Mouse (Mus musculus): ENCODE measurements around the gene Hexa.

The Hexa gene

DNA sequence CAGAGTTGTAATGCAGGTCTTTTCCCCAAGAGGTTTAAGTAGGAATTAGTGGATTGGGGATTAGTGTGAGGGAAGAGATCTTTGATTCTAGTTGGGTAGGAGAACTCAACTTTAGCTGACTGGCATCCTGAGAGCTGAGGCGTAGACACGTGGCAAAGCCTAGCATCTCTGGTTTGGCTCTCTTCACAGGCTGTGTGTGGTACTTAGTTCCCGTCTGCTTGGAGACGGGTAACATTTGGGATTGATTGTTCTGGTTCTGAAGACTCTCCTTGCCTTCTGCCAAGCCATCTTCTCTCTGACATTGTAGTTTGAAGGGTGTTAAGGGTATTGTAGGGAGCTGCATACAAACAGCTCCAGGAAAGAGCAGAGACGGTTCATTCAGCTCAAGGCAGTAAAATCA, 13.3 kb downstream of the Hexa start:
- DNase-seq (ENCODE audit: low spot score in 2 of 2), result no peak

DNA sequence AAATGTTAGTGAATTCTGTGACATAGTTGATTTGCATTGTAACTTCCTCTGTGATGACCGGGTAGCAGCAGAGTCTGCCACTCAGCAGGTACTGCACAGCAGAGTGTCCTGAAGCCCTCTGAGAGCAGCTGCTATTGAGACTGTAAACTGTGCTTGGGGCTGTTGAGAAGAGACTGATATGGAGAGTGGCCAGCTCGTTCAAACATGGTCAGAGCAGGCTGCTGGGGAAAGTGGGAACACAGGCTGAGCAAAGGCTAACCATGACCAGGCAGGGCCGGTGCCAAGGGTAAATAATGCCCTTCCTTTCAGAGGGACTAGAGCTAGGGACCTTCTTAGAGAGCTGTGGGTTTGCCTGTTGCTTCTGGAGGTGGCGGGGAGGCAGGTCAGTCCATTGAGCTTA, 14.4 kb downstream of the Hexa start:
- DNase-seq (ENCODE audit: low spot score in 2 of 2), result no peak

DNA sequence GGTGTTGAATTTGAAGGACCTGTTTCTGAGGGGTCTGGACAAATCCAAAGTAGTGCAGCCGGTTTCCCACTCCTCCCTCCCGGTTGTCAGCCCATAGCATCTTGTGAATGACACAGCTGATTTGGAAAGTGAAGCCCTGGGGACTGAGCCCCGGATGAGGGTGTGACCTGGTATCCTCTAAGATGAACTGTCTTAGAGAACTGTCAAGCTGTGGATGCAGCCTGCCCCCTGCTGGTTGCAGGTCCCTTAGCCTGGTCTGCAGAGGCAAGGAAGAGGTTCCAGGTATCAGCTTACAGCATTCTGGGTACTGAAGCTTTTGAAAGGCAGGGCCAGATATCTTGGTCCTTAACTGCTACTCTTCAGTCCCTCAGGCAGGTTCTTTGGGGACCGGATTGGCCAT, 26.3 kb downstream of the Hexa start:
- peak; percentile 54 to 75 for DNase-seq (ENCODE audit: low spot score in 2 of 2)

DNA sequence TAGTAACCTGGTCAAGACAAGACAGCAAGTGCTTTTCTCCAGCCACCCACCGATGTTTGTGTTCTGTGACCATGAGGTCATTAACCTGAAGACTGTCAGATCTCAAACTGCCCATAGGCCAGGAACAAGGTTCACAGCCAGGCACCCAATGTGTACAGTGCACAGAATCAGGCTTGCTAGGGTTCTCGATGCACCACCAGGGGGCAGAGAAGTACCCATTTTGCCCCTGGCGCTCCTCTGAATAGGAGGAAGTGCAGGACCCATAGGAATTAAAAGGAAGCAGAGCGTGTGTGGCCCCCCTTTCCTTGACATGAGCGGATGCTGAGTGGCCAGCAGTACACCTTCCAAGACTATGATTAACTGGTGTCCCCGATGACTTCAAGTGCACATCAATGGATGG, 27.8 kb downstream of the Hexa start:
- peak; percentile 35 to 48 for DNase-seq (ENCODE audit: low spot score in 2 of 2)

DNA sequence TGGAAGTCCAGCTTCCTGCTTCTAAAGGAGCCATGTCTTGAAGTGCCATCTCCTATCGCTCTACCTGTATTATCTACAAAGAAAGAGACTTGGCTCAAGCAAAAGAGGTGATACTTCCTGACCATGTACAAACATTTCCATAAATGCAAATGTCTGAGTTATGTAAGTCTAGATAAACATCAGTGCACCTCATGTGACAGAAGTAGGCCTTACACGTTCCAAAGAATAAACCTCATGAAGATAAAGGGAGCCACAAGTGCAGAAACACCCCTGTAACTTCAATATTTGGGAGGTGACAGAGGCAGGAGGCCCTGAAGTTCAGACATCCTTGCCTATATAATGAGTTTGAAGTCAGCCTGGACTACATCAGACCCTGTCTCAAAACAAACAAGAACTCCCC, 32.5 kb downstream of the Hexa start:
- no peak for DNase-seq (ENCODE audit: low spot score in 2 of 2)

DNA sequence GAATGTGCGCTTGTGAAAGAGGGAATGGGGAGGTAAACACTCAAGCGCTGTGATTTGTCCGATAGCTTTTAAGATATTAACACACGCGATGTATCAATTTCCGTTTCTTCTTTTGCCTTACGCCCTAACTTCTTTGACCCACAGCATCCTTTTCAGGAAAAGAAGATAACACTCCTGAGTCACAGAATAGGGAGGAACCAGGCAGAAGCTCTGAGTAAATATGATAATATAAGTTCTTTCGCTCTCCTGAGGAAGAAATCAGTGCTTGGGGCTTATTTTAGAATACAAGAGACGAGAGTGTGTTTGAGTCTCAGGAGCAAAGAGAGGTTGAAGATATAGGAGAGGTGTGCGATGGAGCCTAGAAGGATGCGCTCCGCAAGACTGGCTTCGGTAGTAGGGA, 38.1 kb downstream of the Hexa start:
- no peak for DNase-seq (ENCODE audit: low spot score in 2 of 2)

DNA sequence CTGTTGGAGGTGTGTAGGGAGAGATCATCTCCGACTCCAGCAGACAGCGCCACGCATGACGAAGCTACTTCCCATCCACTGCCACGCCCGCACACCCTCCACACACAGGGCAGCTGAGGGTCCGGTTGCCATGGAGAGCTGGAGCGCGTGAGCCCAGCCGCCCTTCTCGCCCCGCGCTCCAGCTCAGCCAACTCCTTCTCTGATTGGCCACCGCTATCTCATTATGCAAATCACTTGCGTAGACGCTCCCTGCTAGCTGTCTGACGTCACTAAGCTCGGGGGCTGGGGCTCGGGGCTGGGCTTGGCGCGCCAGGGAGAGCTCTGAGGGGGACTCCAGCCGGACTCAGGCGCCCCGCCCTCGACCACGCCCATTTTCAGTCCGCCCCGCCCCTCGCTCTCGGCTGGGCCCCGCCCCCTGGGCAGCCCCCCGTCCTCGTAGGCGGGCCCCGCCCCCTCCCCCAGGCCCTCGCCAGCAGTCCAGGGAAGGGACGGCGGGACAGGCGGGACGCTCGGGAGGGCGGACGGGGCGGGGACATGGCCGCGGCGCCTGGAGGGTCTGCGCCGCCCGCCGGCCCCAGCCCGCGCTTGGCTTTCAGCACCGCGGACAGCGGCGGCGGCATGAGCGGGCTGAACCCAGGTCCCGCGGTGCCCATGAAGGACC, 38.6 kb downstream of the Hexa start, which contains the start of gene Celf6:
Celf6 (plus strand) TSS at position 74 of the 661 bp plus-strand sequence.
- DNase-seq (ENCODE audit: low spot score in 2 of 2), result peak; percentile 39 to 69

DNA sequence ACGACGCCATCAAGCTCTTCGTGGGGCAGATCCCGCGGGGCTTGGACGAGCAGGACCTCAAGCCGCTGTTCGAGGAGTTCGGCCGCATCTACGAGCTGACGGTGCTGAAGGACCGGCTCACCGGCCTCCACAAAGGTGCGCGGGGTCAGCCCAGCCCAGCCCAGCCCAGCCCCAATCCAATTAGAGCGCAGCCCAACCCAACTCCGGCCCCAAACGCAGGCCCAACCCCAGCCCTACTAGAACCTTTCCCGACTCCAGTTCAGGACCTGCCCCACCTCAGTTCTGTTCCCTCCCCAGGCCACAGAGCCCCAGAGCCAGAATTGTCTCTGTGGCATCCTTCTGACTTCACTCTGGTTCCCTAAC, 39.1 kb downstream of the Hexa start:
- DNase-seq (ENCODE audit: low spot score in 2 of 2), result no peak

DNA sequence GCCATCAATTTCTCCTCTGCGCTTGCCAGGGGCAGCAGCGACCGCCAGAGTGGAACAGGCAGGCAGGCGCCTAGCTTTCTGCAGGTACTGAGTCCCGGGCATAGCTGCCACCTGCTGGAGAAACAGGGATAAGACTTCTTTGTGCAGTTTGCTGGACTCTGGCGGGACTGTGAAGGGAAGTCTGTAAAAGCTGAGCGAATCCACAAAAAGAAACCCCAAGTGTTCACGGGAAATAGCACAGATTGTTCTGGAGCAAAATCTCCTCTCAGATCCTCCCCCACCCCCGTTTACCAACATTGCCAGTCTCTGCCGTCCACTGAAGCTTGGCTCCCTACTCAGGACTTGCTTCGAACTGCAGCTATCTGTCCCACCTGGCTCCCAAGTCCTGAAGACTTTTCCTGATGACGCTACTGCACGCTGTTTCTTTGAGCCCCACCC, 45.5 kb downstream of the Hexa start:
- DNase-seq (ENCODE audit: low spot score in 2 of 2), result peak; percentile 58 to 59

DNA sequence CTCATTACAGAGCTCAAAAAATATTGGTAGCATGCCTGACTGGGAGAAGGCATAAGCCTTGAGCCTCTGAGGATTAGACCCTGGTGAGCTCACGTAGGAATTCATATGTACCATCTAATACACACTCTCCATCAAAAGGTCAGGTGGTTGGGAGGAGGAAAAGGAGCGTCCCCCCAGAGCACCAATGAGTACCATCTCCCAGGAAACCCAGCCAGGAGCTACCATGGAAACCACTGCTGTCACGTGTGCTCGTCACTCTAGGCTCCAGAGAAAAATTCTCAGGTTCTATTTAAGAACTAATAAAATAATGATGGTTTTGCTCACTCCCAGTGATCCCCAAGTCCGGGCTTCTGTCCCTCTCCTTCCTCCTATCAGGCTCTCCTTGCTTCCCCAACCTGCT, 48.9 kb downstream of the Hexa start:
- no peak for DNase-seq (ENCODE audit: low spot score in 2 of 2)

DNA sequence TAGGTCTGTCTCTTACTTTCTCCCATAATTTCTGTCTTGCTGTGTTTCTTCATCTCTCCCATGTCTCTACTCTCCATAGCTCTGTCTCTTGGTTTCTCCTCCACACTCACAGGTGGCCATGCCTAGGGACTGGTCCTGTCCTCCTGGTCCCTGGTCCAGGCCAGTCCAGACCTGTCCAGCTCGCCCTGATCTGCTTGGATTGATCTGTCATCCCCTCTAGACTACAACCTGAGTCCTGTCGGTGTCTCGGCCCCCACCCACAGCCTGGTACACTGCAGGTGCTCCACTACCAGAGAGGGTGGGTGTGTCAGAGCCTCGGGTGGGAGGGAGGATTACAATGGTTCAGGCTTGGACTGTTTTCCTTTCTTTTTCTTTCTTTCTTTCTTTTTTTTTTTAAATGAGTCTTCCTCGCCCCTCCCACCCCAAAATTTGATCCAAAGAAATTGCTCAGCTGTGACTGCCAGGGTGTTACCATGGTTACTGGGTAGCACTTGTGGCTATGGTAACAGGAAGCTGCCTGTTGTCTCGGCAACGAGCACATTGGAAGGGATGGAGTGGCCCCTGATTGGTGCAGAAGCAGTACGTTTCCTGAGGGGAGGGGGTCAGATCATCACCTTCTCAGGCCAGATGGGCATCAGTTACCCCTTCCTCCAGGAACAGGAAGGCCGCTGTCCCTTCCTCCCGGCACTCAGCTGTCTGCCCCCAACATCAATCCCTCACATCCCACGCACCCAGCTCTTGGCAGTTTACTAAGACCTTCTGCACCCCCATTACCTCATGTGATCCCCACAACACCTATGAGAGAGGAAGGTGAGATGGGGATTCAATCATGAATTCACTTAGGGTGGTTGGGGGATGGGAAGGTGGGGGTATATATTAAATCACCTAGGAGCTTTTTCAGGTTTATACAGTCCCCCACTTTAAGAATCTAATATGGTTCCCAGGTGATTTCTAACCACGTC, 49.7 kb downstream of the Hexa start:
- DNase-seq (ENCODE audit: low spot score in 2 of 2), result no peak

DNA sequence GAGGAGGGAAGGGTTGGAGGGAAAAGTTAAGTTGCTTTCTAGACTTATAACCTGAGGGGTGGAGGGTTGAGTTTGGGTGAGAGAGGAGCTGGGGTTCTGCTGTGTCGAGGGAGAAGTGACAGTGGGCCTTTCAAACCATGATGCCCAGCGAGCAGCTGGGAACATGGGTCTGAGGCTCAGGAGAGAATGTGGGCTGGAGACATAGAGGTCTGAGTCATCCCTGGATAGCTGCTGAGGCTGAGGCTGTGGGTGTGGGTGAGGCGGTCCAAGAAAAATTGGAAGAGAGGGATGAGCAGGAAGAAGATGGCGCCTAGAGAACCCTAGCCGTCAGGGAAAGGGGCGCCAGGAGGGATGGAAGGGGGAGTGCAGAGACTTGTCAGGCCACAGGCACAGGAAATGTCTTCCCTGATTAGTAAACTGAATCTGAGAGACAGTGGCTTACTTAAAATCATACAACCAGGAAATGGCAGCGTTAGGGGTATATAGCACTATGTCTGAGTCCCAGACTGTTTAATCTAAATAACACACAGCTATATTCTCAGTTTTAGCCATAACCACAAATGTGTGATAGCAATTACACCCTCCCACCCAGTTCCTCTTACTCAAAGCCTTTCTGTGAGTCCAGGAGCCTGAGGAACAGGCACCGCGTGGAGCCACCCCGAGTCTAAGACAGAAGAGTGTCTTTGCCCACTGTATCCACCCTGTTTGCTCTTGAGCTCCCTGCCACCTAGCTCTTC, 50.5 kb downstream of the Hexa start:
- DNase-seq (ENCODE audit: low spot score in 2 of 2), result no peak

DNA sequence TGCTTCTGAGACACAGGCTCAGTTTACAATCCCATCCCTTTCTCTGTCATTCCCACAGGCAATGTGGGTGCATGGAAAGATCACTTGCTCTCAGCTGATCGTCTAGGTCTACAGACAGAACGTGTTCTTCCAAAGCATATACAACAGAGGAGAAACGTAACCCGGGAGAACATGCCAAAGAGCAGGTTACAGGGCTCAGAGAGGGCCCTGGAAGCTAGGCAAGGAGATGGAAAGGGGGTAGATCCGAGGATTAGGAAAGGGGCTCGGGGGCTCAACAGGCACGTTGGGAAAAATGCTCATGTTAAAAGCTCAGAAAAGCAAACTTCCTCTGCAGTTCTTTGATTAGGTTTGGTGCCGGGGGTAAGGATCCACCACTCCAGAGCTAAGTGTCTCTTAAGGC, 62.3 kb downstream of the Hexa start:
- no peak for DNase-seq (ENCODE audit: low spot score in 2 of 2)

DNA sequence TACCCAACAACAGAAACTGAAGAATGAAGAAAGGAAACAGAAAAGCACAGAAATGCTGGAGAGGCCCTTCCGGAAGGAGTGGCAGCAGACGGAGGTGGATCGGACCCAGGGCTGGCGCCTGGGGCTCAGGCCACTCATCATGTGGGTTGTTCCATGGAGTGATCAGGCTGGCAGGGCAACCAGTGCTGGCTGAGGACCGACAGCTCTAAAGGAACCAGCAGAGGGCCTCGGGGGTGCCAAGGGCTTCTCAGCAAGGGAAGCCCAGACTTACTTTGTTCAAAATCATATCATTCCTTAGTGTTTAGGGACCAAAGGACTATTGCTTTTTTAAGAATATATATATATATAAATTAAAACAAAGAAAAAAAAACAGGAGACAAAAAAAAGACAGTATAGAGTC, 66.6 kb downstream of the Hexa start:
- DNase-seq (ENCODE audit: low spot score in 2 of 2), result no peak

DNA sequence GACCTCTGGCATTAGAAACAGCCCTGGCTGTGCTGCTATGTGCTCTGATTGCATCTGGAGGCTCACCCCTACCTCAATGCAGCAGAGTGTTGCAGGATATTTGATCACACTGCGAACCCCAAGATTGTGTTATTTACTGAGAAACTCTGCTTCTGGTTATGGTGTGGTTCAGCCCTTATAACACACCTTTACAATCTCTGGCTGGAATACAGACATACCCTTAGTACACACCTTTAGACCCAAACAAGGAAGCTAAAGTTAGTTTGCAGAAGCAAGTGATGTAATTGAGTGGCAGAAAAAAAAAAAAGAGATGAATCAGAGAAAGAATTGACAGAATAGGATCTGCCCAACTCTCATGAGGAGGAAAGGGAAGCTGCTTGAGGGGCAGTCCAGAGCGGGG, 71.6 kb downstream of the Hexa start:
- DNase-seq (ENCODE audit: low spot score in 2 of 2), result no peak

All from urinary bladder, postnatal 36 days (tissue).